Mouse (Mus musculus) forebrain, postnatal 0 days (tissue): ENCODE measurements around the gene Acot7. TPM values are rescaled to one million over a fixed set of nuclear protein-coding genes. Genes with fewer than 3 reads are reported as not detected.

Source experiments
- ATAC-seq: fragments of 200-750 bp; cut with Nextera tagmentation; 2 replicates; pipeline ENCODE4 v1.8.0; 2017; ENCODE audit warnings: mild to moderate bottlenecking, moderate library complexity
- DNase-seq: peaks from one replicate; pipeline ENCODE4 v3.0.0-alpha.2; 2015
- H3K27ac ChIP-seq: fragments of 300-500 bp; sonication (generic); 2 replicates; pipeline ENCODE4 v1.5.1; 2014; ENCODE audit warnings: low read depth, mild to moderate bottlenecking, antibody characterized with exemption, low read length, moderate library complexity, mixed read lengths
- H3K27me3 ChIP-seq: fragments of 300-500 bp; sonication (generic); 2 replicates; pipeline ENCODE4 v1.6.1; 2014; ENCODE audit warnings: mild to moderate bottlenecking, low read length, mixed read lengths; ENCODE audit not compliant: insufficient read depth
- H3K36me3 ChIP-seq: fragments of 300-500 bp; sonication (generic); 2 replicates; pipeline ENCODE4 v1.6.1; 2014; ENCODE audit warnings: mild to moderate bottlenecking, moderate library complexity; ENCODE audit not compliant: insufficient read depth
- H3K4me1 ChIP-seq: fragments of 300-500 bp; sonication (generic); 2 replicates; pipeline ENCODE4 v1.6.1; 2014; ENCODE audit warnings: antibody characterized with exemption; ENCODE audit not compliant: insufficient read depth
- H3K4me2 ChIP-seq: fragments of 300-500 bp; sonication (generic); 2 replicates; pipeline ENCODE4 v1.6.1; 2014; ENCODE audit warnings: low read depth, mild to moderate bottlenecking, moderate library complexity
- H3K4me3 ChIP-seq: fragments of 300-500 bp; sonication (generic); 2 replicates; pipeline ENCODE4 v1.5.1; 2014; ENCODE audit warnings: low read depth, low read length, mixed read lengths
- H3K9ac ChIP-seq: fragments of 300-500 bp; sonication (generic); 2 replicates; pipeline ENCODE4 v1.6.1; 2014; ENCODE audit warnings: mild to moderate bottlenecking
- H3K9me3 ChIP-seq: fragments of 300-500 bp; sonication (generic); 2 replicates; pipeline ENCODE4 v1.6.1; 2016; ENCODE audit warnings: low read length
- CTCF ChIP-seq: sonication (generic); IDR thresholded peaks from 2 replicates; pipeline ENCODE4 v1.5.1; 2016; ENCODE audit warnings: antibody characterized with exemption, control low read depth, low read depth
- WGBS: fragments of 180-500 bp; shearing (Covaris S2); extraction: QIAGEN DNeasy Blood & Tissue Kit; methylation state at CpG from one replicate; pipeline ENCODE4 v1.1.7; 2014; 5-methylcytosine and 5-hydroxymethylcytosine counted together
- polyA plus RNA-seq: library from polyadenylated mRNA; unstranded; fragments of >200 nt; fragmentation: Nextera tagmentation; extraction: Ambion mirVana; gene quantifications from 2 replicates; pipeline ENCODE4 v1.2.1, GENCODE M21; 2015
- total RNA-seq: library from RNA; depleted of rRNA; stranded (reverse); fragments of >200 nt; gene quantifications from 2 replicates; pipeline ENCODE4 v1.2.3, GENCODE M21; 2014

The Acot7 gene
- total and polyA plus RNA-seq, 2 experiments from 2014 or later, result 193 to 466 TPM

- H3K9me3 ChIP-seq, result no peaks in the 10 kb centered on the region
- 89% methylated on average over 9 of the region's 9 CpGs for WGBS
- no peak overlapping the region for H3K4me2 ChIP-seq
- peaks cover 3% of the 10 kb centered on the region; the same call in 1 of the 2 replicates for H3K4me1 ChIP-seq
- H3K27ac ChIP-seq, result no peak overlapping the region
- TF ChIP-seq CTCF, result peak; percentile 43
- H3K4me3 ChIP-seq, result no peak overlapping the region
- no peak overlapping the region for H3K9ac ChIP-seq
- H3K27me3 ChIP-seq, result no peaks in the 10 kb centered on the region
- no peak for DNase-seq
- peaks cover 25% of the 10 kb centered on the region; the same call in 1 of the 2 replicates for H3K36me3 ChIP-seq
- no peak for ATAC-seq
Observed at GRCm38 (mm10) chr4:152264867-152265568, 87.1 kb downstream of the Acot7 start.

GRCm38 (mm10) chr4:152265791-152266190 is 87.9 kb downstream of the Acot7 start:
- no peak overlapping the region for H3K9ac ChIP-seq
- no peaks in the 10 kb centered on the region for H3K9me3 ChIP-seq
- no peak overlapping the region for H3K4me3 ChIP-seq
- 40% methylated on average over 5 of the region's 5 CpGs for WGBS
- no peak for TF ChIP-seq CTCF
- no peaks in the 10 kb centered on the region for H3K27me3 ChIP-seq
- H3K36me3 ChIP-seq, result peaks cover 18% of the 10 kb centered on the region; the same call in 1 of the 2 replicates
- no peak overlapping the region for H3K4me2 ChIP-seq
- peaks cover 3% of the 10 kb centered on the region; the same call in 1 of the 2 replicates for H3K4me1 ChIP-seq
- DNase-seq (no peak), ATAC-seq (peak; percentile 2; the same call in 1 of the 2 replicates)
- H3K27ac ChIP-seq, result no peak overlapping the region

GRCm38 (mm10) chr4:152266236-152266895 is 88.4 kb downstream of the Acot7 start:
- Histone ChIP-seq H3K27me3 (no peaks in the 10 kb centered on the region), H3K4me1 (peaks cover 3% of the 10 kb centered on the region; the same call in 1 of the 2 replicates), H3K27ac (peak overlapping the region; percentile 15; the same call in 1 of the 2 replicates), H3K9me3 (no peaks in the 10 kb centered on the region), H3K4me3 (no peak overlapping the region), H3K9ac (no peak overlapping the region), H3K36me3 (peaks cover 13% of the 10 kb centered on the region; the same call in 1 of the 2 replicates), H3K4me2 (no peak overlapping the region)
- ATAC-seq (peak; percentile 50; the same call in 1 of the 2 replicates), DNase-seq (peak; percentile 65)
- WGBS, result 44% methylated on average over 10 of the region's 10 CpGs
- TF ChIP-seq CTCF, result no peak

- Histone ChIP-seq H3K4me2 (no peak overlapping the region), H3K9me3 (no peaks in the 10 kb centered on the region), H3K27ac (no peak overlapping the region), H3K27me3 (no peaks in the 10 kb centered on the region), H3K9ac (no peak overlapping the region), H3K36me3 (peaks cover 7% of the 10 kb centered on the region; the same call in 1 of the 2 replicates), H3K4me3 (no peak overlapping the region), H3K4me1 (peaks cover 3% of the 10 kb centered on the region; the same call in 1 of the 2 replicates)
- ATAC-seq, result peak; percentile 50; the same call in 1 of the 2 replicates
- no peak for TF ChIP-seq CTCF
- no peak for DNase-seq
- WGBS, result 64% methylated on average over 13 of the region's 13 CpGs
Observed at GRCm38 (mm10) chr4:152267748-152268369, 89.9 kb downstream of the Acot7 start.

GRCm38 (mm10) chr4:152269967-152270366 is 92.0 kb downstream of the Acot7 start:
- TF ChIP-seq CTCF, result no peak
- Histone ChIP-seq H3K27ac (no peak overlapping the region), H3K9ac (no peak overlapping the region), H3K27me3 (peaks cover 1% of the 10 kb centered on the region; the same call in 1 of the 2 replicates), H3K4me1 (peaks cover 3% of the 10 kb centered on the region; the same call in 1 of the 2 replicates), H3K36me3 (peaks cover 4% of the 10 kb centered on the region; the same call in 1 of the 2 replicates), H3K9me3 (no peaks in the 10 kb centered on the region), H3K4me3 (no peak overlapping the region), H3K4me2 (no peak overlapping the region)
- DNase-seq (no peak), ATAC-seq (no peak)
- 89% methylated on average over 13 of the region's 13 CpGs for WGBS

GRCm38 (mm10) chr4:152270599-152270998 is 92.7 kb downstream of the Acot7 start:
- Histone ChIP-seq H3K27ac (no peak overlapping the region), H3K4me1 (peaks cover 3% of the 10 kb centered on the region; the same call in 1 of the 2 replicates), H3K27me3 (peaks cover 5% of the 10 kb centered on the region; the same call in 1 of the 2 replicates), H3K4me2 (no peak overlapping the region), H3K36me3 (peaks cover 4% of the 10 kb centered on the region; the same call in 1 of the 2 replicates), H3K9me3 (no peaks in the 10 kb centered on the region), H3K9ac (no peak overlapping the region), H3K4me3 (no peak overlapping the region)
- DNase-seq, result no peak
- 79% methylated on average over 9 of the region's 9 CpGs for WGBS
- no peak for TF ChIP-seq CTCF
- no peak for ATAC-seq
